Mouse (Mus musculus) liver, embryonic 14.5 days (tissue): ENCODE results near the gene Gse1.

Experiments used
- CTCF ChIP-seq: IDR thresholded peaks from 2 replicates; pipeline ENCODE4 v1.5.1; 2016; ENCODE audit warnings: antibody characterized with exemption, low read depth, control low read depth
- EP300 ChIP-seq: IDR thresholded peaks from 2 replicates; pipeline ENCODE4 v1.6.1; 2016; ENCODE audit warnings: antibody characterized with exemption, low read depth

- TF ChIP-seq CTCF (no peak), EP300 (no peak)
These were observed 301.0 kb downstream of the Gse1 start for GRCm38 (mm10) chr8:120529226-120529625.
